Mouse (Mus musculus) thymus, postnatal 36 days (tissue): ENCODE data around the gene Krt36.

Experiments
- DNase-seq, 2 experiments: peaks; one replicate each; pipeline ENCODE4 v3.0.0; 2022; ENCODE audit warnings: mixed read lengths in 2 of 2

The Krt36 gene

GRCm38 (mm10) chr11:100105576-100106122 is at the start of gene Krt36:
Gene Krt36 (minus strand): TSS chr11:100105626.
- DNase-seq, result no peak

GRCm38 (mm10) chr11:100148615-100149330 is 43.3 kb upstream of the Krt36 start, which contains the start of gene Krt19:
Gene Krt19 (minus strand): TSS chr11:100148665.
- DNase-seq, result no peak

DNA sequence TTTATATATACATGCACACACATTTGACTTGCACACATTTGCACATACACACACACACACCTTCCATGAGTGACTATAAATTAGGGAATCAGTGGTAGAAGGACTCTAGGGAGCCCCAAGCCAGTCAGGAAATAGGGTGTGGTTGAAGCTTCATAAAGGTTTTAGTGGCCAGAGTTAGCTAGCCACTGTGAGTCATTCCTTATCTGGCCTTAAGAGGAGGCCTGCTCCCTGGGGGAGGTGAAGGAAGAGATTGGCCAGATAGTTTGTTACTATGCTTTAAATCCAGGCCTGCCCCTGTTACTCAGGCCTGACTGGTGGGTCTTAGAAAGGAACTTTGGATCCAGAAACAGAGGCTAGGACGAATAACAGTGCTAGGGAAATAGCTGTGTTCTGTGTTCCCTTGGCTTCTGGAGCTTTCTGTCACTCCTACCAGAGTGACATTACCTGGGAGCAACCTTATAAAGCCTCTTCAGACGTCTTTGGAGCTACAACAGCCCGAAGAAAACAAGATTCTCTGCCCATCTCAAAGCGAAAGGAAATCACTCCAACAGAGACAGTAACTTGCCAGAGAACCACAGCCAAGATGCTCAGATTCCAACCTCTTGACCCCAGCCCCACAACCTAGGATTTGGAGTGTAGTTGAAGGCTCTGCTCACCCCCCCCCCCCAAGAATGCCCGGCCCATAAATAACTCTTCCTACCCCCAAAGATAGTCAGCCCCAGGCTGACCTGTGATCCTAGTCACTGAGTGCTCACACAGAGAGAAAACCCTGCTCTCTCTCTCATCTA is 42.3 kb upstream of the Krt36 start:
- DNase-seq, result no peak

DNA sequence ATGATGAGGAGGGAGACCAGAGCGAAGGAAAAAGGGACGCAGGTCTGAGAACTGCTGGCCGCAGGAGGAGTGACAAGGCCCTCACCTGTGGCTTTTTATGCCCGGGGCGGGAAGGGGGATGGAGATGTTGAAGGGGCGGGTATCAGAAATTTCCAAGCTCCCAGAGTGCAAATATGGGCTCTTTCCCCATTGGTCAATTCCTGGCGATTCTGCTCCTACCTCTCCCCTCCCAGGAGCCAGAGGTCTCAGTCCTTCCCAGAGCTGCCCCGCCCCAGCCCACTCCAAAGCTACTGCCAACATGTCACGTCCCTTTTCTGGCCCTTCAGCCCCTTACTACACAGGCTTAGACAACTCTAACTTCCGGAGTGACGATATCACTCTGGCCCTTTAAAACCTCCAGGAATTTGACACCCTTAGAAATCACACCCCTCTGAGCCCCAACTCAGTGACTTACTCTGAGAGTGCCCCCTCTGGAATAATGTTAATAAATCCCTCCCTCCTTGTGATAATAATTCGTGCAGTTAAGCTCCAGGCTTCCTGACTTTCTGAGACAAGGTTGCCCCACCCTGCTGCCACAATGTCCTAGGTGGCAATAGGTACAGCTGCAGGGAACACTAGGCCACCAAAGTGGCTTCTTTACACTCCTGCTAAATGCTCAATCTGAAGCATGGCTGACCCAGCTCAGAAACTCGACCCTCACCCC is 40.6 kb upstream of the Krt36 start:
- no peak for DNase-seq

DNA sequence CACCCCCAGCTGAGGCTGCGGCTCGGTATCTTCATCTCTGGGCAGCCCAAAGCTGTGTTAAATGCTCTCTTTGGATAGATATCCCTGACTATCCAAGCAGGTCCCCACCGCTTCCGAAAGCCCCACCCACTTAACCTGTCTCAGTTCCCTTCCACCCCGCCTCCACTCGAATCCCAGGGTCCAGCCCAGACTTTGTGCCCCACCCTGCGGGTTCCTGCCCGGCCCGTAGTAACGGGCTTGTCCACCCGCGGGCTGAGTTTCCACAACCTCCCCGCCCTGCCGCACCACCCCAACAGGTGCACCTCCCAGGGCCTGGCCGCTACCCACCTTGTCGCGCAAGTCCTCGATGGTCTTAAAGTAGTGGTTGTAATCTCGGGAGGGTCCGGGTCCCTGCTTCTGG is 39.7 kb upstream of the Krt36 start:
- DNase-seq, result no peak

DNA sequence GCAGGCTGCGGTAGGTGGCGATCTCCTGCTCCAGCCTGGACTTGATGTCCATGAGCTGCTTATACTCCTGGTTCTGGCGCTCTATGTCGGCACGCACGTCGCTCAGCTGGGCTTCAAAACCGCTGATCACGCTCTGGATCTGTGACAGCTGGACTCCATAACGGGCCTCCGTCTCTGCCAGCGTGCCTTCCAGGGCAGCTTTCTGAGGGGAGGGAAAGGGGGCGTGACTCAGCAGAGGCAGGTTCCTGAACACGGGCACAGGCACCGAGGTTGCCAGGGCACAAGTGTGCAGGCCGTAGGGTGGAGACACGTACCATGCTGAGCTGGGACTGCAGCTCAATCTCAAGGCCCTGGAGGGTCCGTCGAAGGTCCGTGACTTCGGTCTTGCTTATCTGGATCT is 35.5 kb upstream of the Krt36 start:
- DNase-seq, result no peak

GRCm38 (mm10) chr11:100139391-100139790 is 34.0 kb upstream of the Krt36 start:
- DNase-seq, result no peak

- DNase-seq, result no peak
Measured at GRCm38 (mm10) chr11:100138809-100139208, 33.4 kb upstream of the Krt36 start.

DNA sequence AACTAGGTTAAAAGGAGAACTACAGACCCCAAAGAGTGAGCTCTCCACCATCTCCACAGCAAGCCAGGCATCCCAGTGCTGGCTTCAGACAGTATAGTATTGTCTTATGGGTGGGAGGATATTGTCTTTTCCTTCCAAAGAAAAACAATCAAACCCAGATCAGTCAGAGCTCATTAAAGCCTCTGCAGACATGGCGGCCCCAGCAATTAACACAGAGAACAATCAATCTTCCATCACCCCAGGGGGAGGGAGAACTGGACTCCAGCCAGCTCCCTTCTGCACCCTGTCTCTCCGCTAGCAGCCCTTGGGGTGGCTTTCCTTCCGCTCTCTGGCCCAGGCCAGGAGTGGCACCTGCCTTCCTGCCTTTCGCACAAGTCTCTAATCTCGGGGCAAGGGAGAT is 32.3 kb upstream of the Krt36 start:
- no peak for DNase-seq

DNA sequence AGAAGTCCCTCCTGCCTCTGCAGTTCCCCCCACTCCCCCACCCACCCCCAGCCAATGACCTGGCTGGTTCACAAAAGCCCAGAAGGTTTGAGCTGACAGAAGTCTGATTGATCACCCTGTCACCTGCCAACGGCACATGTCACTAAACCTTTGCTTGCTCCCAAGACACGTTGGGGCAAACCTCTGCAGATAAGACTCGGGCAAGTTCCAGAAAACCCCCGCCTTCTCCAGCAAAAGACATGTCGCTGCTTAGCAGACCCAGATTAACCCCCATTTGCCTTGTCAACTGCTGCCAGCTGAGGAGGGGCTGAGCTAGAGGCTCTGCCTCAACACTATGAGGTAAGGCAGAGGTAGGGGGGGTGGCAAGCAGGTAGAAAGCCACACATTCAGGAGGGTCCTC is 31.1 kb upstream of the Krt36 start:
- no peak for DNase-seq

GRCm38 (mm10) chr11:100135731-100136130 is 30.3 kb upstream of the Krt36 start, which contains the start of gene Krt15:
Gene Krt15 (minus strand): TSS chr11:100135928.
- no peak for DNase-seq

DNA sequence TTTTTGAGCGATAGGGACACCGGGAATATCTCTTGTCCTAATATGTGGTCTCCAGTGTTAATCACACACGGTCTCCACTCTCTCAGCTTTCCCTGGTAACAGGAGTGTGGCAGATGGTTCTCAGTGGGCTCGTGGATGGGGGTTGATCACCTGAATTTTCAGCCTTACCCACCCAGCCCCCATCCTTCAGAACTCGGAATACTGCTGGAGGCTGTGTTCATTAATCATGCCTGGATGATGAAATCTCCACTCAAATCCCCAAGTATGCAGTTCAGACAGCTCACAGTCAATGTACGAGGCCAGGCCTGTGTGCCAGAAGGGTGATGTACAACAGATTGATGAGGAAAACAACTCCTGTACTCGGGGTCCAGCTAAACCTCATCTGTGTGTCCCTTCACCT is 19.5 kb upstream of the Krt36 start:
- no peak for DNase-seq

DNA sequence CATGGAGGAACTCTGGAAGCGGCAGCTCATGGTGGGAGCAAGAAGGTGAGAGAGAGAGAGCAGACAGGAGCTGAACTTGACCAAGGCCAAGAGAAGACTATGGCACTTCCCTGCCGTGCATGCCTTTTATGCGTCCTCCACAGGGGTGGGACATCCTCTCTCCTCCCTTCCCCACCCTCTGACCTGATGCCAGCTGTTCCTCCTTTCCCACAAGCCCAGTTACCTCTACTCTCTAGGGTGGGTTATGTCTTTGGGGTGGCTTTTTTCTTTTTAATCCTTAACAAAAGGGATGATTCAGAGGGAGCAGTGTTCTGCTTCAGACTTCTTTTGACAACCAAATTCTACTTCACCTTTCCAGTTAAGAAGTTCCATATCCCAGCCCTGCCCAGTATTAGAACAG is 16.0 kb upstream of the Krt36 start, which contains the start of gene Krt13:
Krt13 (minus strand) TSS at position 101 of the 400 bp plus-strand sequence.
- no peak for DNase-seq

GRCm38 (mm10) chr11:100120331-100120730 is 14.9 kb upstream of the Krt36 start:
- DNase-seq, result no peak

- DNase-seq, result no peak
Measured at GRCm38 (mm10) chr11:100113742-100114029, 8.3 kb upstream of the Krt36 start.

GRCm38 (mm10) chr11:100112935-100113741 is 7.7 kb upstream of the Krt36 start:
- DNase-seq, result no peak

DNA sequence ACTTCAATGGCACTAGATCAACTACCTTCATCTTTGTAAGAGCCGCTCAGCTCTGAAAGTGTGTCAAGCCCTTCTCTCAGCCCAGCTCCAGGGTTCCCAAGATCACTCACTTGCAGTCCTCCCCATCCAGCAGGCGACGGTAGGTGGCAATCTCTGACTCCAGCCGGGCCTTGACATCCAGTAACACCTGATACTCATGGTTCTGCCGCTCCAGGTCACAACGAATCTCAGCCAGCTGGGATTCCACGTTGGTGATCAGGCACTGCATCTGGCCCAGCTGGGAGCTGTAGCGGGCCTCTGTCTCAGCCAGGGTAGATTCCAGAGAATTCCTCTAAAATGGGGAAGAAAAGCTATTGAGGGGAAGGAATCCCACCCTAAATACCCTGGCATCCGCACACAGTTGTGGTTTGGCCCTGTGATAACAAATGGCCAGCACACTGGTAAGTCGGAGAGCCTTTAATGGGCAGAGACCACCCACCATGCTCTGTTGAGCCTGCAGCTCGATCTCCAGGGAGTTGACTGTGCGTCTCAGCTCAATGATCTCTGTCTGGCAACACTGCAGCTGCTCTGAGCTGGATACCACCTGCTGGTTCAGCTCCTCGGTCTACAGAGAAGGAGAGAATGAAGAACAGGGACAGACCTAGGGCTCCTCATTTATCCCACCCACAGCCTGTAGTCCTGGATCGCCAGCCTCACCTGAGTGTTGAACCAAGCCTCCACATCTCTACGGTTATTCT is 2.6 kb downstream of the Krt36 start:
- DNase-seq, result no peak

- DNase-seq, result no peak
Measured at GRCm38 (mm10) chr11:100100391-100100790, 5.0 kb downstream of the Krt36 start.

- no peak for DNase-seq
Measured at GRCm38 (mm10) chr11:100097819-100098218, 7.6 kb downstream of the Krt36 start.

GRCm38 (mm10) chr11:100096141-100096540 is 9.3 kb downstream of the Krt36 start, which contains the start of gene Krt35:
Gene Krt35 (minus strand): TSS chr11:100096241.
- no peak for DNase-seq

- DNase-seq, result no peak
Measured at GRCm38 (mm10) chr11:100088378-100089025, 16.9 kb downstream of the Krt36 start.
